Mouse (Mus musculus) thymus, adult 2 months (tissue): ENCODE results near the gene Aurkb. TPM values are rescaled to one million over a fixed set of nuclear protein-coding genes. Genes with fewer than 3 reads are reported as not detected.
"Not testable (repeated sequence)": the region's sequence is repeated elsewhere in the genome, so short reads cannot be mapped to it uniquely, and the experiment has no call there.

Source experiments
- DNase-seq: peaks from one replicate; pipeline ENCODE4 v3.0.0; 2021
- H3K27ac ChIP-seq: fragments of 200-500 bp; 2 replicates; pipeline ENCODE4 v1.5.1; 2012; ENCODE audit warnings: low read length, control low read depth; ENCODE audit not compliant: control insufficient read depth, insufficient read depth
- H3K27me3 ChIP-seq: fragments of 200-500 bp; 2 replicates; pipeline ENCODE4 v1.6.1; 2012; ENCODE audit warnings: mild to moderate bottlenecking, low read length, moderate library complexity, mixed read lengths; ENCODE audit not compliant: control insufficient read depth, insufficient read depth
- H3K36me3 ChIP-seq: fragments of 200-500 bp; 2 replicates; pipeline ENCODE4 v1.6.1; 2012; ENCODE audit warnings: mild to moderate bottlenecking, low read length, moderate library complexity; ENCODE audit not compliant: control insufficient read depth, insufficient read depth
- H3K4me1 ChIP-seq: fragments of 200-500 bp; replicated peaks from 2 replicates; pipeline ENCODE4 v1.6.1; 2012; ENCODE audit warnings: low read length; ENCODE audit not compliant: control insufficient read depth, insufficient read depth
- H3K4me3 ChIP-seq: fragments of 200-500 bp; 2 replicates; pipeline ENCODE4 v1.5.1; 2012; ENCODE audit warnings: mild to moderate bottlenecking, low read length, control low read depth, moderate library complexity; ENCODE audit not compliant: control insufficient read depth, insufficient read depth
- CTCF ChIP-seq: fragments of 200-500 bp; IDR thresholded peaks from 2 replicates; pipeline ENCODE4 v1.5.1; 2012; ENCODE audit warnings: mild to moderate bottlenecking, control low read depth, low read length, moderate library complexity, borderline replicate concordance; ENCODE audit not compliant: control insufficient read depth, poor library complexity, insufficient read depth; ENCODE audit errors: extremely low read depth
- POLR2A ChIP-seq: fragments of 200-500 bp; IDR thresholded peaks from 2 replicates; pipeline ENCODE4 v1.6.1; 2012; ENCODE audit warnings: mild to moderate bottlenecking, low read length, control low read depth, moderate library complexity; ENCODE audit not compliant: control insufficient read depth, poor library complexity, insufficient read depth; ENCODE audit errors: extremely low read depth
- WGBS: fragments of 180-500 bp; shearing (Covaris S2); methylation state at CpG from one replicate; pipeline ENCODE4 v1.1.7; 2018; 5-methylcytosine and 5-hydroxymethylcytosine counted together
- polyA plus RNA-seq: library from polyadenylated mRNA; depleted of rRNA; stranded (reverse); fragments of >200 nt; gene quantifications from 2 replicates; pipeline ENCODE4 v1.2.3, GENCODE M21; 2012; rRNA removed

Gene Aurkb
- polyA plus RNA-seq: 192 and 276 TPM in 2 replicates

GRCm38 (mm10) chr11:69045531-69046394 lies at the start of gene Aurkb:
Aurkb (plus strand) TSS chr11:69045647.
- under 1% methylated on average over 54 of the region's 54 CpGs for WGBS
- peak within 1 kb of the TSS; percentile 8; the same call in 1 of the 2 replicates for H3K27ac ChIP-seq
- no peaks in the 10 kb centered on the region for H3K27me3 ChIP-seq
- TF ChIP-seq CTCF (0 out of 2 replicates have a peak, but pooled peaks have one; percentile 15), POLR2A (peak; percentile 50; the same call in 1 of the 2 replicates)
- DNase-seq: peak; percentile 84
- peak within 1 kb of the TSS; percentile 73 for H3K4me3 ChIP-seq
- peaks cover 3% of the 10 kb centered on the region for H3K36me3 ChIP-seq
- peaks cover 10% of the 10 kb centered on the region for H3K4me1 ChIP-seq

- no peak for DNase-seq
- no peak overlapping the region for H3K27ac ChIP-seq
- H3K4me1 ChIP-seq: no peaks in the 10 kb centered on the region
- no peaks in the 10 kb centered on the region for H3K27me3 ChIP-seq
- TF ChIP-seq POLR2A (no peak), CTCF (no peak)
- H3K4me3 ChIP-seq: no peak overlapping the region
- peaks cover 48% of the 10 kb centered on the region for H3K36me3 ChIP-seq
- 95% methylated on average over 4 of the region's 4 CpGs for WGBS
Observed at GRCm38 (mm10) chr11:68997080-68997479, 48.4 kb upstream of the Aurkb start.

GRCm38 (mm10) chr11:69002782-69003181 lies 42.7 kb upstream of the Aurkb start:
- not testable (repeated sequence) for H3K27ac ChIP-seq, DNase-seq, H3K4me1 ChIP-seq, H3K4me3 ChIP-seq, H3K27me3 ChIP-seq
- 99% methylated on average over 4 of the region's 4 CpGs for WGBS
- H3K36me3 ChIP-seq: peaks cover 36% of the 10 kb centered on the region

GRCm38 (mm10) chr11:69003592-69003991 lies 41.9 kb upstream of the Aurkb start:
- TF ChIP-seq POLR2A (no peak), CTCF (no peak)
- Histone ChIP-seq H3K36me3 (peaks cover 35% of the 10 kb centered on the region), H3K4me3 (no peak overlapping the region), H3K27ac (no peak overlapping the region), H3K27me3 (no peaks in the 10 kb centered on the region), H3K4me1 (no peaks in the 10 kb centered on the region)
- no peak for DNase-seq
- 82% methylated on average over 4 of the region's 4 CpGs for WGBS

GRCm38 (mm10) chr11:69005193-69005592 lies 40.3 kb upstream of the Aurkb start:
- Histone ChIP-seq H3K27me3 (no peaks in the 10 kb centered on the region), H3K27ac (no peak overlapping the region), H3K4me3 (no peak overlapping the region), H3K36me3 (peaks cover 20% of the 10 kb centered on the region), H3K4me1 (no peaks in the 10 kb centered on the region)
- DNase-seq: no peak
- 95% methylated on average over 7 of the region's 7 CpGs for WGBS
- no peak for TF ChIP-seq POLR2A
- no peak for TF ChIP-seq CTCF

- not testable (repeated sequence) for H3K27ac ChIP-seq, H3K4me1 ChIP-seq, H3K4me3 ChIP-seq, H3K27me3 ChIP-seq, DNase-seq
- H3K36me3 ChIP-seq: peaks cover 10% of the 10 kb centered on the region
Observed at GRCm38 (mm10) chr11:69006575-69006974, 38.9 kb upstream of the Aurkb start.

GRCm38 (mm10) chr11:69008182-69009121 lies 37.0 kb upstream of the Aurkb start, which contains the start of gene Pfas:
Pfas (minus strand) TSS chr11:69008460.
- 9% methylated on average over 38 of the region's 38 CpGs for WGBS
- H3K27me3 ChIP-seq: no peaks in the 10 kb centered on the region
- no peak within 1 kb of the TSS for H3K27ac ChIP-seq
- H3K4me3 ChIP-seq: peak within 1 kb of the TSS; percentile 87
- no peaks in the 10 kb centered on the region for H3K36me3 ChIP-seq
- no peak for TF ChIP-seq CTCF
- peak; percentile 51; the same call in 1 of the 2 replicates for TF ChIP-seq POLR2A
- DNase-seq: peak; percentile 94
- peaks cover 2% of the 10 kb centered on the region for H3K4me1 ChIP-seq
